ENCODE assay signal across 8 mouse cellular contexts in the genomic region with DNA sequence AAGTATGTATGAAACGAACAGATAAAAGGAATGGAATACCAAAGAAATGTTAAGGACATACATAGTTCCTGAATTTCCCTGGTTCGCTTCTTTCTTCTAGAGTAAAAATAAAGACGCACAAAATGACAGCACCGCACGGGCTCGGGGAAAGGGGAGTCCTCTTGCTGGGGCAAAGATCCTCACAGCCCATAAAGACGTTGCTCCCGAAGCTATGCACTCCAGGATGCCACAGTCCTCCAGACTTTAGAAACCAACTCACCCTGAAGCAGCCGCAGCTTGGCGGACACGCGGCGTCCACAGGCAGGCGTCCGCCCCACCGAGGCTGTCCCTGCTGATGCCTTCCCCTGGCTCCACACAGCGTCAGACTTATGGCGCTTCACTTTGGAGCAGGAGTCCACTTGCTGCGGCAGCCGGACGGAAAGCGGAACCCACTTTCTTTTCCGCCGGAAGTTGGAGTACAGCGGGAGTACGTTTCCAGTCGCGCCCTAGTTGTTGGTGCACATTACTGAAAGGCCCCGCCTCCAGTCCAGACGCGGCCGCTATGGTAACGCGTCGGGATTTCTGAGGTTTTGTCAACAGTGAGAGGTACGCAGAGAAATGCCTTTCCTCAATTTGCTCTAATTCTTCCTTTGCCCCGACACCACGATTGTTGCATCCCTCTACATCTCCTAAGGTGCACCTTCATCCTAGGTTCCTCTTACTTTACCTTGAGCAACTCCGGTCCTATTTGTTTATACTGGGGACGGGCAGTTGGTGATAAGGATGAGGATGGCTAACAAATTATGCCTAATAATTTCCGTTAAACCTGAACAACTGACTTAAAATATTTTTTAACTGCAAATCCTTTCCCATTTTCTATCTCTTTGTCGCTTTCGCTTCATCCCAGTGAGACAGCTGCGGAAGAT. TPM values are rescaled to one million over a fixed set of nuclear protein-coding genes. Genes with fewer than 3 reads are reported as not detected.
A peak's percentile ranks its signal among the peaks of the same experiment; 100 is the strongest.
DNase-seq lines count a peak whose midpoint lies in the region; ATAC-seq lines count a peak whose summit lies in the region.

A gene (minus strand): TSS at position 715 of the 905 bp plus-strand sequence.

- H3K27ac ChIP-seq in hindbrain, embryonic 11.5 days (ENCODE audit: low read depth, low read length), result peak within 1 kb of the TSS; percentile 59

- H3K4me1 ChIP-seq in hindbrain, embryonic 11.5 days (replicated peaks; ENCODE audit: control insufficient read depth, insufficient read depth, low read length), result no peaks in the 10 kb centered on the region

- H3K36me3 ChIP-seq in hindbrain, embryonic 11.5 days (ENCODE audit: control insufficient read depth, insufficient read depth, low read length), result no peaks in the 10 kb centered on the region

- 2% methylated on average over 44 of the region's 44 CpGs for whole genome bisulfite sequencing in hindbrain, embryonic 11.5 days

- peak within 1 kb of the TSS; percentile 79 for H3K9ac ChIP-seq in hindbrain, embryonic 11.5 days (ENCODE audit: low read depth, low read length)

- no peaks in the 10 kb centered on the region for H3K9me3 ChIP-seq in hindbrain, embryonic 11.5 days (ENCODE audit: control insufficient read depth, low read length)

- peak within 1 kb of the TSS; percentile 35 for H3K4me2 ChIP-seq in hindbrain, embryonic 11.5 days (replicated peaks; ENCODE audit: low read depth, low read length)

- H3K4me3 ChIP-seq in hindbrain, embryonic 11.5 days (ENCODE audit: low read depth, low read length), result peak within 1 kb of the TSS; percentile 86

- peak; percentile 93 for DNase-seq in Muller cell, postnatal 12 days (ENCODE audit: inconsistent ontology term)
- peak; percentile 89 for DNase-seq in cerebellum, adult 9-11 months
- peak; percentile 86 to 96 for DNase-seq in frontal cortex, adult 2 months (ENCODE audit: extremely low spot score in 1 of 2, low spot score in 1 of 2)
- peak; percentile 96 for DNase-seq in hindbrain, embryonic 11.5 days (ENCODE audit: low spot score)
- DNase-seq in layer of hippocampus, postnatal 10 days (ENCODE audit: low spot score in 2 of 2), result peak; percentile 95
- peak; percentile 93 for DNase-seq in lung, postnatal 10 days
- DNase-seq in ovary, postnatal 36 days (ENCODE audit: low spot score), result peak; percentile 87
- peak; percentile 89 for DNase-seq in thymus, postnatal 25 days

- peak; percentile 97 for ATAC-seq in hindbrain, embryonic 11.5 days (ENCODE audit: low FRiP score)

- no peaks in the 10 kb centered on the region for H3K27me3 ChIP-seq in hindbrain, embryonic 11.5 days (ENCODE audit: control insufficient read depth, insufficient read depth, low read length)

RNA-seq across cellular contexts. Expression of the gene that starts here (rescaled TPM):
- 18.5 and 20.1 TPM in 2 replicates for polyA plus RNA-seq in frontal cortex, adult 2 months (2012; rRNA removed)
- polyA plus RNA-seq in hindbrain, embryonic 11.5 days (2014; fragmentation: Nextera tagmentation; extraction: Ambion mirVana), result 52.2 and 52.7 TPM in 2 replicates
- 10 to 100 TPM; 21.6 to 27.3 TPM for total RNA-seq in layer of hippocampus, postnatal 10 days (2021)

Comparison
In these comparisons a context has a peak if more than half of its experiments do, and no peak if none do; other contexts are left out.
1. Peak in every context shown above with its lines: DNase-seq, ATAC-seq, H3K4me3 ChIP-seq and H3K27ac ChIP-seq.